Mouse (Mus musculus) forebrain, embryonic 11.5 days (tissue): ENCODE measurements around the gene Trappc1. TPM values are rescaled to one million over a fixed set of nuclear protein-coding genes. Genes with fewer than 3 reads are reported as not detected.
A peak's percentile ranks its signal among the peaks of the same experiment; 100 is the strongest.
"Not testable (repeated sequence)": the region's sequence is repeated elsewhere in the genome, so short reads cannot be mapped to it uniquely, and the experiment has no call there.

ENCODE experiments used
- ATAC-seq: fragments of 200-750 bp; cut with Nextera tagmentation; replicated peaks from 2 replicates; pipeline ENCODE4 v1.8.0; 2017; ENCODE audit warnings: moderate TSS enrichment; ENCODE audit not compliant: low FRiP score
- DNase-seq: peaks from one replicate; pipeline ENCODE4 v3.0.0-alpha.2; 2017; ENCODE audit warnings: low spot score
- H3K27ac ChIP-seq: fragments of 300-500 bp; sonication (generic); 2 replicates; pipeline ENCODE4 v1.5.1; 2014; ENCODE audit warnings: low read depth, low read length
- H3K27me3 ChIP-seq: fragments of 300-500 bp; sonication (generic); 2 replicates; pipeline ENCODE4 v1.6.1; 2014; ENCODE audit warnings: mild to moderate bottlenecking, low read length, mixed read lengths; ENCODE audit not compliant: control insufficient read depth, insufficient read depth
- H3K36me3 ChIP-seq: fragments of 300-500 bp; sonication (generic); 2 replicates; pipeline ENCODE4 v1.6.1; 2014; ENCODE audit warnings: mild to moderate bottlenecking, low read length, moderate library complexity, mixed read lengths; ENCODE audit not compliant: control insufficient read depth, insufficient read depth
- H3K4me1 ChIP-seq: fragments of 300-500 bp; sonication (generic); replicated peaks from 2 replicates; pipeline ENCODE4 v1.6.1; 2014; ENCODE audit warnings: low read length, mixed read lengths; ENCODE audit not compliant: control insufficient read depth, insufficient read depth
- H3K4me2 ChIP-seq: fragments of 300-500 bp; sonication (generic); 2 replicates; pipeline ENCODE4 v1.6.1; 2014; ENCODE audit warnings: low read depth, mild to moderate bottlenecking, low read length, moderate library complexity, mixed read lengths; ENCODE audit not compliant: severe bottlenecking
- H3K4me3 ChIP-seq: fragments of 300-500 bp; sonication (generic); 2 replicates; pipeline ENCODE4 v1.5.1; 2014; ENCODE audit warnings: low read depth, low read length
- H3K9ac ChIP-seq: fragments of 300-500 bp; sonication (generic); 2 replicates; pipeline ENCODE4 v1.6.1; 2014; ENCODE audit warnings: low read length
- H3K9me3 ChIP-seq: fragments of 300-500 bp; sonication (generic); 2 replicates; pipeline ENCODE4 v1.6.1; 2016; ENCODE audit warnings: low read length, mixed read lengths; ENCODE audit not compliant: control insufficient read depth
- WGBS: fragments of 180-500 bp; shearing (Covaris S2); extraction: QIAGEN DNeasy Blood & Tissue Kit; methylation state at CpG from one replicate; pipeline ENCODE4 v1.1.7; 2014; 5-methylcytosine and 5-hydroxymethylcytosine counted together
- polyA plus RNA-seq: library from polyadenylated mRNA; unstranded; fragments of >200 nt; fragmentation: Nextera tagmentation; extraction: Ambion mirVana; gene quantifications from 2 replicates; pipeline ENCODE4 v1.2.1, GENCODE M21; 2014

Trappc1 gene
- polyA plus RNA-seq, 1 experiment from 2014 or later = 188 TPM

GRCm38 (mm10) chr11:69305291-69305690 lies 18.5 kb upstream of the Trappc1 start:
- DNase-seq = peak; percentile 10
- Histone ChIP-seq H3K4me1 (no peaks in the 10 kb centered on the region), H3K4me3 (no peak overlapping the region), H3K36me3 (peaks cover 17% of the 10 kb centered on the region), H3K9ac (no peak overlapping the region), H3K27me3 (no peaks in the 10 kb centered on the region), H3K27ac (no peak overlapping the region), H3K9me3 (no peaks in the 10 kb centered on the region), H3K4me2 (no peak overlapping the region)
- ATAC-seq = no peak
- WGBS = 90% methylated on average over 9 of the region's 9 CpGs

- DNase-seq = peak; percentile 36
- Histone ChIP-seq H3K36me3 (peaks cover 17% of the 10 kb centered on the region), H3K4me1 (no peaks in the 10 kb centered on the region), H3K4me3 (no peak overlapping the region), H3K9ac (no peak overlapping the region), H3K27ac (no peak overlapping the region), H3K4me2 (no peak overlapping the region), H3K9me3 (no peaks in the 10 kb centered on the region), H3K27me3 (no peaks in the 10 kb centered on the region)
- ATAC-seq = no peak
- 100% methylated on average over 2 of the region's 2 CpGs for WGBS
Measured at GRCm38 (mm10) chr11:69306039-69306438, 17.7 kb upstream of the Trappc1 start.

- Histone ChIP-seq H3K36me3 (peaks cover 17% of the 10 kb centered on the region), H3K27me3 (no peaks in the 10 kb centered on the region), H3K9me3 (no peaks in the 10 kb centered on the region), H3K27ac (no peak overlapping the region), H3K4me3 (no peak overlapping the region), H3K4me1 (no peaks in the 10 kb centered on the region), H3K9ac (no peak overlapping the region), H3K4me2 (no peak overlapping the region)
- ATAC-seq = no peak
- WGBS = 88% methylated on average over 7 of the region's 7 CpGs
- DNase-seq = no peak
Measured at GRCm38 (mm10) chr11:69311266-69311665, 12.5 kb upstream of the Trappc1 start.

GRCm38 (mm10) chr11:69316361-69316760 lies 7.4 kb upstream of the Trappc1 start:
- Histone ChIP-seq H3K4me2 (no peak overlapping the region), H3K27ac (no peak overlapping the region), H3K4me1 (no peaks in the 10 kb centered on the region), H3K36me3 (peaks cover 3% of the 10 kb centered on the region; the same call in 1 of the 2 replicates), H3K9ac (no peak overlapping the region), H3K9me3 (no peaks in the 10 kb centered on the region), H3K27me3 (no peaks in the 10 kb centered on the region), H3K4me3 (no peak overlapping the region)
- ATAC-seq (no peak), DNase-seq (no peak)
- 98% methylated on average over 6 of the region's 6 CpGs for WGBS

GRCm38 (mm10) chr11:69318000-69318399 lies 5.8 kb upstream of the Trappc1 start:
- H3K27ac ChIP-seq, H3K4me2 ChIP-seq, H3K4me1 ChIP-seq, ATAC-seq, H3K9ac ChIP-seq, H3K36me3 ChIP-seq, DNase-seq, H3K4me3 ChIP-seq, H3K9me3 ChIP-seq, H3K27me3 ChIP-seq: not testable (repeated sequence)
- WGBS = 86% methylated on average over 3 of the region's 3 CpGs

GRCm38 (mm10) chr11:69321580-69321979 lies 2.2 kb upstream of the Trappc1 start:
- no peak overlapping the region for H3K4me3 ChIP-seq
- H3K9me3 ChIP-seq = no peaks in the 10 kb centered on the region
- peaks cover 1% of the 10 kb centered on the region; the same call in 1 of the 2 replicates for H3K27me3 ChIP-seq
- no peak overlapping the region for H3K27ac ChIP-seq
- no peak overlapping the region; the same call in 1 of the 2 replicates for H3K9ac ChIP-seq
- ATAC-seq (no peak), DNase-seq (no peak)
- WGBS = 94% methylated on average over 6 of the region's 6 CpGs
- peaks cover 17% of the 10 kb centered on the region for H3K4me1 ChIP-seq
- peak overlapping the region; percentile 87; the same call in 1 of the 2 replicates for H3K4me2 ChIP-seq
- H3K36me3 ChIP-seq = no peaks in the 10 kb centered on the region; the same call in 1 of the 2 replicates

- Histone ChIP-seq H3K4me2 (peak overlapping the region; percentile 87; the same call in 1 of the 2 replicates), H3K9me3 (no peaks in the 10 kb centered on the region), H3K36me3 (no peaks in the 10 kb centered on the region; the same call in 1 of the 2 replicates), H3K9ac (peak overlapping the region; percentile 86), H3K4me3 (peak overlapping the region; percentile 61), H3K4me1 (peaks cover 18% of the 10 kb centered on the region), H3K27ac (no peak overlapping the region), H3K27me3 (peaks cover 6% of the 10 kb centered on the region; the same call in 1 of the 2 replicates)
- DNase-seq (no peak), ATAC-seq (no peak)
- 77% methylated on average over 6 of the region's 6 CpGs for WGBS
Measured at GRCm38 (mm10) chr11:69322010-69322409, 1.8 kb upstream of the Trappc1 start.

GRCm38 (mm10) chr11:69322693-69323471 lies 898 bp upstream of the Trappc1 start:
- peak overlapping the region; percentile 87 for H3K4me2 ChIP-seq
- peak overlapping the region; percentile 85 for H3K27ac ChIP-seq
- peak overlapping the region; percentile 61 for H3K4me3 ChIP-seq
- DNase-seq = no peak
- H3K36me3 ChIP-seq = no peaks in the 10 kb centered on the region; the same call in 1 of the 2 replicates
- H3K9ac ChIP-seq = peak overlapping the region; percentile 86
- WGBS = 21% methylated on average over 18 of the region's 18 CpGs
- ATAC-seq = no peak
- H3K27me3 ChIP-seq = peaks cover 11% of the 10 kb centered on the region; the same call in 1 of the 2 replicates
- peaks cover 18% of the 10 kb centered on the region for H3K4me1 ChIP-seq
- no peaks in the 10 kb centered on the region for H3K9me3 ChIP-seq
